Mouse (Mus musculus): Measurements from ENCODE around the gene Lrrc4.

Gene Lrrc4

GRCm38 (mm10) chr6:28735116-28735515, 96.4 kb downstream of the Lrrc4 start:
- DNase-seq (ENCODE audit: extremely low read depth, insufficient read length, low spot score): no peak

DNA sequence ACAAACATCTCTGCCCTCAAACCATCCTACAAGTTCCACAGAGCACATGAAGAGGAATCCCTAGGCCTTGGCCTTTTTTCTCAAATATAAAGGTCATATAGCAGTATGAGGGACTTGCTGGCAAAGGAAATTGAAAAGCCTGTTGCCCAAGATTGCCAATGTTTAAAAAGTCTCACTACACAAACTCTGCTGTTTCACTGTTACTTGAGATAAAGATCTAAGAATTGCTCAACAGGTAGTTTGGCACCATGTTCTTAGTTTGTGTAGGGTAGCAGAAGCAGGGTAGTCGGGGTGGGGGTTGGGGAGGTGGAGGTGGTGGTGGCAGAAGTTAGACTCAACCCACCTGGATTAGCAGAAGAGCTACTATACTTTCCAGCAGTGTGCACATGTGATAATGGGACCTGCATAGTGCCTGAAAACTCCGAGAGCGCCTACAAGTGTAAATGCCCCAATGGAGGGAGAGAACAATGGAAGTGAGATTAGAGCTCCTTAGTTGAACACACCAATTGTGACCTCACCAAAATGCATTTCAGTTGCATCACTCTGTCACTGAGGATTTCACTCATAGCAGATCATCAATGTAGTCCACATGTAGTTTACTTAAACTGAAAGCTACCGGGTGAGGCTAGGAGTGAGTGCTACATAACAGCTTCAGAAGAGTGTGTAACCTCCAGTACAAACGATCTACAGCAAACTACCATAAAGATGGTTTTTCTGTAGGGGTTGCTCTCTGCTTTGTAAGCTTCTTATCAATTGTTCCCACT, 97.5 kb downstream of the Lrrc4 start:
- no peak for DNase-seq (ENCODE audit: extremely low read depth, insufficient read length, low spot score)

GRCm38 (mm10) chr6:28731246-28731645, 100.3 kb downstream of the Lrrc4 start:
- DNase-seq (ENCODE audit: extremely low read depth, insufficient read length, low spot score): no peak

- no peak for DNase-seq (ENCODE audit: extremely low read depth, insufficient read length, low spot score)
These were observed 101.9 kb downstream of the Lrrc4 start for GRCm38 (mm10) chr6:28729649-28730048.

GRCm38 (mm10) chr6:28729236-28729635, 102.3 kb downstream of the Lrrc4 start:
- no peak for DNase-seq (ENCODE audit: extremely low read depth, insufficient read length, low spot score)

DNA sequence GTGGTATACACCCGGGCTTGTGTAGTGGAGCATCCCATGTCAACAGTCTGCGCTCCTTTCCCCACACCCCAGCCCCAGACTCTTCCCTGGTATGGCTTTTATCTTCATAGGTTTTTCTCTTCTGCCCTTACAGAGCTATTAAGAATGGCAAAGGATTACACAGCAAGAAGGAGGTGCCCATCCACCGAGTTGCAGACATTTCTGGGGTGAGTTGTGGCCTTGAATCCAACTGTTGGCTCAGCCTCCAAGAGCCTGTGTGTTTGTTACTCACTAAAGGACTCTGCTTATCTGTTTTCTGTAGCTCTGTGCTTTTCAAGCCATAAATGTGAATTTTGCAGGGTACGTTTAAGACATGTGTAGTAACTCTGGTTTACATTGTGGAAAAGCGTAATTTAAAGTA, 106.8 kb downstream of the Lrrc4 start:
- DNase-seq (ENCODE audit: extremely low read depth, insufficient read length, low spot score): no peak

DNA sequence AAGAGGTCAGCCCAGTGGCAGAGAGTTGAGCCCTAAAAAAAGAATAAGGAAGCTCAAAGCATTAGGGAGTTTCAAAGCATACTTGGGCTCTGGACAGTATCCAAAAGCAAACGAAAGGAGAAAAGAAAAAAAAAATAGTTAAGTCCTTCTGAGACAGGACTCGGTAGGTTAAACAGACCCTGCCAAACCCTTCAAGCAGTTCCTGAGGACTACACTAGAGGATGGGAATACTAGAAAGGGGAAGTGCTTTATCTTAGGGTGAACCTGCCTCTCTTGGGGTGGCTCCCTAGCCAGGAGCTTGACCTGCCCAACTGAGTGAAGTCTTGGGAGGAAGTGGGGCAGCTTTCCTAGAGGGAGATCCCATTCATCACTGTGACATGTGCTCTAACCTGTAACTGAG, 108.5 kb downstream of the Lrrc4 start:
- DNase-seq (ENCODE audit: extremely low read depth, insufficient read length, low spot score): no peak

DNA sequence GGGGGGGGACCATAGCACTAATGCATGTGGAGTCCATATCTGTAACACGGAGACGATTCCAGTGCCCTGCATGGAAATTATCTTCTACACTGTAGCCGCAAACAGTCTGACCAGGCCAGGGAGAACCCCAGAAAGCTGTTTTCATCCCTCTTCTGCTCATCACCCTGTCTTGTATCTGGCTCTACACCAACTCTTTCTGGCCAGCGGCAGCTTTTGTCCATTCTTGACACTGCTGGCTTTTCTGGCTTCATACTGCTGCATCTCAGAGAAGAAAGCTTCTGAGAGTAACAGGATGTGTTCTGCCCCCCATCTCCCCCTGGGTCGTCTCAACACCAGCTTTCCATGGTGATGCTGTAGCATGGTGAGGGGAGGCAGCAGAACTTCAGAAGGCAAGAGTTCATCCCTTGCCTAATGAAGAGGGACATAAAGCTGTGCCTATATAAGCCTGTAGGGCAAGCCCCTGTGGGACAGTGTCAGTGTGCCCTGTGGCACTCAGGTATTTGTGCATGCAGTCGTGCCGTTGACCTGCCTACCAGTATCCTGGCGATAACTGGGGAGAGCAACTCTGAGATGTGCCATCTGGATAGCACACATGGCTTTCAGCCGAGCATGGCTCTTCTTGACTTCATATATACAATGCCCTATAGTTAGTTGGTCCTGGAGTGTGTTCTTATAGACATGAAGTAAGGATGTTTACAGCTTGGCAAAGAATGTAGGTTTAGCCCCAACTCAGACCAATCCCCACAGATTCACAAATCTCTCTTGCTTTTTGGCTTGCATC, 111.0 kb downstream of the Lrrc4 start:
- no peak for DNase-seq (ENCODE audit: extremely low read depth, insufficient read length, low spot score)

DNA sequence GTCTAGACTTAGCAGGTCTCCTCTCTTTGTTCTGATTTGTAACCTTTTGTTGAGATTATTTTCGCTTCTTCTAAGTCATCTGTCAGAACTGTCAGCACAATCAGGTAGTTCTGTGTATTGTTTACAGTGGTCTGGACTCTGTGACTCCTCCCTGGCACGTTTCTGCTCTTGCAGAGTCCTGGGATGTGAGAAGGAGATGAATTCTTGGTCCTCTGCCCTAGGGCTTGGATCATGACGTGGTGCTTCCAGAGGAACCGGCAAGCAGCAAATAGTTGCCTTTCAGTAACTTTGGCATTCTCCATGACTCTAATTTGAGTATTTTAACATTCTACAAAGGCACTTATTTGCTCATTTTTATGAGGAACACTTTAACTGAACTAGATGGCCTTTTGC, 113.7 kb downstream of the Lrrc4 start:
- DNase-seq (ENCODE audit: extremely low read depth, insufficient read length, low spot score): no peak

DNA sequence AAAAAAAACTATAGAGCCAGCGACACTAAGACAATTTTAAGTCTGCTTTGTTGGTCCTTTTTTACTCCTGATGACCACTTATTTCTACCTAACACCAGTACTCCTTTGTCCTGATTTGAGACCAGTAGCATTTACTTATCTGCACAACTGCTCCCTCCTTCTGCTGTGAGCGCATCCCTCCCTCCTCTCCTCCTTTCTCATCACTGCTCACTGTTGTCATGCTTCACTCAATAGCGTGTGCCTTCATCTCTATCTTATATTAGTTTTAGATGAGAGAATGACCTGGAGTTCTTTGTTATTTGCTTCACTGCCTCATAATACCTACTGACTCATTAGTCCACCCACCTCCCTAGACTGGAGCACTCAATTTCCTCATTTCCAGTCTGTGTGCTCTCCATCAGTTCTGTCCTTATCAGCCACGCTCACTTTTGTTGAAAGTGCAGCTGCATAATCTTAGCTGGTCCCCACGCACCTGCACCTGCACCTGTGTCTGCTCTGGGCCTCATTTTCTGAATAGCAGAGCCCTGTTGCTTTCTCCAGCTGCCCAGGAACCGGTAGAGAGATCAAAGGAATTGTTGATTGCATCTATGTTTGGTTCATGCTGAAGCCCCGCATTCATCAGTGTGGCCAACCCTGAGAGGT, 114.2 kb downstream of the Lrrc4 start:
- DNase-seq (ENCODE audit: extremely low read depth, insufficient read length, low spot score): no peak

DNA sequence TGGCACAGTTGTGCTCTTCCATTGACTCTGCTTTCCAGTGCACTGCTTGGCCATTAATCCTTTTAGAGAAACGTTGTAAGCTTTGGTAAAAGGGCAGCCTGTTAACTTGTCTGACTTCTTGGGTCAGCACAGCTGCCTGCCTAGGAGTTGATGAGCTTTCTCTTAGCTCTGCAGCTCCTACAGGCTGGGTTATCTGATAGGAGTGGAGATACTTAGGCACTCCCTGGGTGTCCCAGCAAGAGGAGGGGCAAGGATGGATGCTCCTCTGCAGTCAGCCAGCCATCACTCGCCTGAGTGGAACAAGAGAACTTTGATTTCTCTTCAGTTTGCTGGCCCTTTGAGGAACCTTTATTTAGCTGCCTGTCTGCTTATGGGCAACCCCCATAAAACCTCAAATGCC, 121.5 kb downstream of the Lrrc4 start:
- DNase-seq (ENCODE audit: extremely low read depth, insufficient read length, low spot score): no peak

DNA sequence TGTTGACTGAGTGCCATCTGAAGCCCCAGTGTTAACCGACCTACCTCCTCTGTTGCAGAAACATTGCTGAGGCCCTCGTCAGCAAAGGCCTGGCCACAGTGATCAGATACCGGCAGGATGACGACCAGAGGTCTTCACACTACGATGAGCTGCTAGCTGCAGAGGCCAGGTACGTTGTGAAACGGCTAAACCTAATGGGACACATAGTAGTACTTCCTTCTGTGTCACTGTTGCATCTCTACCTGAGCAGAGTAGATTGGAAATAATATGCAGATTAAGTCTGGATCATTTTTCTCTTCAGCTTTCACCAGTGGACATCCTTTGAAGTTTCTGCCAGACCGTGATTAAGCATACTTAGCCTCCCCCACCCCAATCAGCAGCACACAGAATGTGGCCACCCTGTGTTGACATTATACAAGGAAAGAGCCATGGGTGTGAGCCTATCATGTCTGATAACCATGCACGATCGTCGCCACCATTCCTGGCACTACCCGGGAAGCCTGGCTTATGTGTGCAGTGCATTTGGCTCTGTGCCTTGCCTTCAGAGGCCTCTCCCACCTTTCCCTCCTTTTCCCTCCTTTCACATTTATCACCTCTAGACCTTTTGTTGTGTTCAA, 124.5 kb downstream of the Lrrc4 start:
- no peak for DNase-seq (ENCODE audit: extremely low read depth, insufficient read length, low spot score)

- DNase-seq (ENCODE audit: extremely low read depth, insufficient read length, low spot score): no peak
These were observed 125.2 kb downstream of the Lrrc4 start for GRCm38 (mm10) chr6:28706108-28706975.

DNA sequence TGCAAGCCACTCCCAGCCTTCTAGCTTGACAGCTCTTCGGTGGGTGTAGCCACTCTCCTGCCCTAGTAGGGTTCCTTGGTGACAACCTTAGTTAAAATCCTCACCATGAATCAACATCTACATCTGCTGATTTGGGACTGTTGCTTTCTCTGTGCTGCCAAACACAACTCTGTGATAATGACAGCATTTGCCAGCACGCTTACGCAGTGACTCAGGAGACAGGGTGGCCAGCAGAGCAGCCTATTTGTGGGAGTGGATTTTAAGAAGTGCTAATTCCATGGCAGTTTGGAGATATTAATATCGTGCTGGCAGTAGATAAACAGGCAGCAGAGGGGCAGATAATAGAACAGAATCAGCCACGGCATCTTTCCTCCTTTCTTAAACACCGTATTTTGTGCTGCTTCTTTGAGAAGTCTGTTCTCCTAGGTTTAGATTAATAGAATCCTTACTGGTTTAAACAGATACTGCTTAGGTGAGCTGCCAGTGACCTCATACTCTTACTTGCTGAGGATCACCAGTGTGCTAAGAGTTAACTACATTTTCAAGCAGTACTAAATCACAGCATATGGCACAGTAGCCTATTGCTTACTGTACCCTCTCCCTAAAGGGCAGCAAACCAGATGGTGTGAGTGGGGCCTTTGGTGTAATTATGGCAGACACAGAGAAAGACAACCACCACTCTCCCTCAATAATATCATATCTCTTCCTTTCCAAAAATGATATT, 126.0 kb downstream of the Lrrc4 start:
- no peak for DNase-seq (ENCODE audit: extremely low read depth, insufficient read length, low spot score)

- no peak for DNase-seq (ENCODE audit: extremely low read depth, insufficient read length, low spot score)
These were observed 126.9 kb downstream of the Lrrc4 start for GRCm38 (mm10) chr6:28704612-28705011.

- DNase-seq (ENCODE audit: extremely low read depth, insufficient read length, low spot score): no peak
These were observed 134.3 kb downstream of the Lrrc4 start for GRCm38 (mm10) chr6:28697214-28697613.

DNA sequence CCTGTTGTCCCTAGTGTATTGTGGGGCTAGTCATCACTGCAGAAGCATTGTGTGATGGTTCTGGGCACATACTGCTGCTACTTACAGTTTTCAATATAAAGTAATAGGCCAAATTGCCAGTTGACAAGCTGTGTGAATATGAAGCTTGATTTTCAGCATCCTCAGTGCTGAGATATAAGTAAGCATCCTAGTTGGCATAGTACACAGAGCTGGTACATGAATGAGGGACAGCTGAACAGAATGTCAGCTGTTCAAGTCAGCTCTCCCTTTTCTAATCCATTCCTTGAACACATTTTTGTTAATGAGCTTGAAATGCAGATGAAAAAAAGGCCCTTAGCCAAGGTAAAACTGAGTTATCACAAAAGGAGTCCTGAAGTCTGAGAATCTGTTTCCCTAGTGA, 138.9 kb downstream of the Lrrc4 start:
- DNase-seq (ENCODE audit: extremely low read depth, insufficient read length, low spot score): no peak

DNA sequence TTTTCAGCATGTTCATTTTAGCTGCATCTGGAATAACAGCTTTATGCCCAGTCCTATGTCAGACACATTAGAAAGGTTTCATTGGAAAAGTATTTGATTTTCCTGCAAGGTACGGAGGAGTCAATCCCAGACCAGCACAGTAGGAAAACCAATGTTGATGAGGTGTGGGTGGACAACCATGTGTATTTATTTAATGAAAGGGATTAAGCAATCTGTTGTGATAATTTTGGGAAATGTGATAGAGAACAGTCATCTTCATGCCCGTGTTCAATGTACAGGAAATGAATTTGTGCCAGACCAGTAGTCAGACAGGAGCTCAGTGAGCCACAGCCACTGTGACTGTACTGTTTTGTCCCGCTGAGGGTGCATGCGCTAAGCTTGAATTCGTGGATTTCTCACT, 143.8 kb downstream of the Lrrc4 start:
- no peak for DNase-seq (ENCODE audit: extremely low read depth, insufficient read length, low spot score)

DNA sequence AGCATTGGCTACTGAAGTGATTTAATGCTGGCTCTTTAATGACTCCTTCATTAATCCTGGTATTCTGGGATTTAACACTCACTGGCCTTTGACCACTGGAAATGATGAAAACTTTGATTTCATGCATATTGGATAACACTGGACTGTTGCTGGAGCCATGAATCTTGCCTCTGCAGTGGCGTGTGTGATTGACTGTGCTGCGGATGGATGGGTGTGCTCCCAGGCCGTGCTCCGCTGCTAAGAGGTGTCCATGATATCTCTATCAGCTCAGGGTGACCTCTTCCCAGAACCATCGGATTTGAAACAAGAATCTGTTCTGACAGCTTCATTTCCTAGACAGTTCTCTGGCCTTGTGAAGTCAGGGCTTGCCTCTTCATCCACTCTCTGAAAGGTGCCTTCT, 145.8 kb downstream of the Lrrc4 start:
- no peak for DNase-seq (ENCODE audit: extremely low read depth, insufficient read length, low spot score)

DNA sequence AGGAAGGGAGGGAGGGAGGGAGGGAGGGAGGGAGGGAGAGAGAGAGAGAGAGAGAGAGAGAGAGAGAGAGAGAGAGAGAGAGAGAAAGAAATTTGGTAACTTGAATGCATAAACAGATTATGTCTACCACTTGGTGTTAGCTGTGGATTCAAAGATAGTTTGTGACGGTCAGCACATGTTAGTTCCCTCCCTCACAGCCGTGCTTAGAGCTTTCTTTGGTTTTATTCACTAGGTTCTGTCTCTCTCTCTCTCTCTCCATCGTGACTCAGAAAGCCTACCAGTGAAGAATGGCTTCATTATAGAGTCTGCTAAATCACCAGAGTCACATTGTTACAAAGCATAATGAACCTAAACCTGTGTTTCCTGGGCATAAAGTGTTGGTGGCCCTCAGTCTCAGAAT, 146.5 kb downstream of the Lrrc4 start:
- no peak for DNase-seq (ENCODE audit: extremely low read depth, insufficient read length, low spot score)
